Mouse (Mus musculus) c-Kit-positive CD71-negative TER-119-negative erythroid progenitor cells, embryonic 14.5 days (primary cell): ENCODE measurements around the gene Gm20431.
"Not testable (repeated sequence)": the region's sequence is repeated elsewhere in the genome, so short reads cannot be mapped to it uniquely, and the experiment has no call there.

Source experiments
- DNase-seq: peaks from one replicate; pipeline ENCODE4 v3.0.0-alpha.2; 2013; ENCODE audit warnings: low read depth

The Gm20431 gene

DNA sequence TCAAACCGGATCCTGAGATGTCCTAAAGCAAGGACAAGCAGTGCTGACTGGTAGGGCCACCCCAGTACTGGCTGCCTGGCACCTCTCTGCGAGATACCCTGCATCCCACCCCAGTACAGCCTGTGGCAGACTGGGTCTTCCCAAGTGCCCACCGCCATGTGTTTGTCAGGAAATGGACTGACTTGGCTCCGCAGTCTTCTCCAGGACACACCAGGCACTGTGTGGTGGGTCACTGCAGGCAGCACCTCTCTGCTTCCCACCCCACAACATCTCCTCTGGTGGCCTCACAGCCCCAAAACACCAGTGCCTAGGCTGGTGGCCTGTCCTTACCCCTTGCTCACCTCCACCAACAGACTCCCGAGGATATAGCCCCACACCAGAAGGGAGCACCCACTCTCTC lies 30.9 kb downstream of the Gm20431 start:
- no peak for DNase-seq

- DNase-seq, result no peak
Measured at GRCm38 (mm10) chr2:167629665-167630209, 31.6 kb downstream of the Gm20431 start.

GRCm38 (mm10) chr2:167628872-167629271 lies 32.4 kb downstream of the Gm20431 start:
- DNase-seq, result peak; percentile 57

GRCm38 (mm10) chr2:167627019-167627418 lies 34.3 kb downstream of the Gm20431 start:
- DNase-seq, result no peak

DNA sequence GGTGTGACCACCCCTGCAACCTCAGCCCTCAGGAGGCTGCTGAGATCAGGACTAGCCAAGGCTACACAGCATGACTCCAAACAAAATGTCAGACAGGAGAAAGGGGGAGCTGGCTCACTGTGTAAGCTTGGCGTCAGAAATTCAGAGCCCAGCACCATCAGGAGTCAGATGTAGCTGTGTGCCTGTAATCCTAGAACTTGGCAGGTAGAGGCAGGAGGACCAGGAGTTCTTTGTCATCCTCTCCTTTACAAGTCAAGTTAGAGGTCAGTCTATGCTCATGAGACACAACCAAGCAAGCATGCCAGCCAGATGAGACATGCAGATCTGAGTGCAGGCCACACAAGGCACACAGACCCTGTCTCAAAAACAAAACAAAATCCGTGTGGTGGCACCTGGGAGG lies 35.6 kb downstream of the Gm20431 start:
- DNase-seq, result no peak

GRCm38 (mm10) chr2:167624368-167625075 lies 36.8 kb downstream of the Gm20431 start:
- DNase-seq, result no peak

DNA sequence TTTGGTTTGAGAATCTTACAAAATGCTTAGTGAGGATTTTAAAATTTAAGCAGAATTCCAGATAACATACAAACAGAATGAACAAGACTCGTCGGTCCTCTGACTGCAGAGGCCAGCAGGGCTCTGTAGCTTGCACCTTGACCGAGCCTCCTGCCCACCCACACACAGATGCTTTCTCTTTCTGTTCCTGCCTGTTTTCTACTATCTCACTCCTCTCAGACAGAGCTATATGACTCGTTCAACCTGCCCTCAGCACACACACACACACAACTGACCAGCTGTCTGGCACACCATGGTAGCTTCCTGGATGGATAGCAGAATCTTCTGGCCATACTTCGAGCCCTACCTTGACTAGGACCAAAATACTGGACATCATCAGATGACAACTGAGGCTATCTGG lies 38.3 kb downstream of the Gm20431 start:
- no peak for DNase-seq

- no peak for DNase-seq
Measured at GRCm38 (mm10) chr2:167622352-167622751, 38.9 kb downstream of the Gm20431 start.

DNA sequence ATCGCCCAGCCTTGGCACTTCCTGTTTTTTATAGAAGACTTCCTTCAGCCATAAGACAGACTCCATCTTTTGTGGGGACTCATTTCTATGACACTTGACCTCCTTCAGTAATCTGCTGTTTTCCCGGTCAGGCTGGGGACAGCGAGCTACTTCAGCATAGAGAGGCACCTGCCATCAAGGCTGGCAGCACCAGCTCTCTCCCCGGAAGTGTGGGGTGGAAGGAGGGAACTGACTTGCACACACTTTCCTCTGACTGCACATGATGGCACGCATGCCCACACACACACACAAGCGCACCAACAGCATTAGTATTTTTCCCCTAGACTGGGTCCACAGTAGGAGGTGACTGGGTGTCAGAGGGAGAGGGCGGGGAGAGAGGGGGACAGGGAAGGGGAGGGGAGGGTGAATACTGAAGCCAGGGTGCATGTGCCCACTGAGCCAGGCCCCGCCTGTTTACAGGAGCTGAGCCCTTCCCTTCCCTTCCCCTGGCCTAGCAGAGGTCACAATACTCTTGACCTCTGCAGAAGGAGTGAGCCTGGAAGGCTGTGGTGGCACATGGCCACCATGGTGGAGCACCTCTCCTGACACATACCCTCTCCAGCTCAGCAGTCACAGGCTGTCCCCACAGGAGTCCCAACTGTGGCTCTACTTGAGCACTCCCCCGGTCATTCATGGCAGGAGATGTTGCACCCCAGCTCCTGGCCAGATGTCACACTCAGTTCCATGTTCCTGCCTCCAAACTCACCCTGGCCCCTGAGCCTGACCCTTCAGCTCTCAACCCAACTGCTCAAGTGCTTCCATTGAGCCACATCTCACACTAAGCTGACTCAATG lies 39.8 kb downstream of the Gm20431 start:
- DNase-seq, result no peak

GRCm38 (mm10) chr2:167617472-167617871 lies 43.8 kb downstream of the Gm20431 start:
- no peak for DNase-seq

DNA sequence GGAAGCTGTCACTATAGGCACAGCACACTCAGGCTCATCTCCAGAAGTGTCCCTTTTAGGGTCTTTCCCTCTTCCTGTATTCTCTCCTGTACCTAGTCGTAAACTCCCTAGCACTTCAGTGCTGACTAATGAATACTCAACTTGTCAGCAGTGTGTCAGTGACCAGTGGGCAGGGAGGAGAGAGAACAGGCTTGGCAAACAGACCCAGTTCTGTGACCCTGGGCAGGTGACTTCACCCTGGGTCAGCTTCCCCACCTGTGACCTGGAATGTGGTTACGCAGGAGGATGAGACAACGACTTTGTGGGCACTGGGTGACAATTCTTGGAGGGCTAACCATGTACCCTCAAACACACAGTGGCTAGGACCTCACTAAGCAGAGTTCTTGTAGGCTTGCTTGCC lies 44.3 kb downstream of the Gm20431 start:
- DNase-seq, result no peak

- DNase-seq, result not testable (repeated sequence)
Measured at GRCm38 (mm10) chr2:167613335-167613734, 48.0 kb downstream of the Gm20431 start.

DNA sequence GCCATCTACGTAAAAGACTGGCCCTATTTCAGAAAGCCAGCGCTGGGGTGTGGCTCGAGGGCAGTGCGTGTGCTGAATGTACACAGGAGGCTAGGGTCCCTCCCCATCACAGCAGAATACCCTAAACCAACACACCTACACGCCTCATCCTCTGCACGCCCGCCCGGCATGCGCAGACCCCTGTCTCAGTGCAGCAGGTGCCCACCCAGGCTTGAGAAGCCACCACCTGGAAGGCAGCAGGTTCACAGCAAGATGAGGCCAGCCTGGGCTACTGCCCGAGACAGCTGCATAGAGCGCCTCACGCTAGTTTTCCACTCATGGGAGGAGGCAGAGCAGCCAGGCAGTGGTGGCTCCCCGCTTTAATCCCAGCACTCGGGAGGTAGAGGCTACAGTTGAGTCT lies 49.2 kb downstream of the Gm20431 start:
- no peak for DNase-seq

DNA sequence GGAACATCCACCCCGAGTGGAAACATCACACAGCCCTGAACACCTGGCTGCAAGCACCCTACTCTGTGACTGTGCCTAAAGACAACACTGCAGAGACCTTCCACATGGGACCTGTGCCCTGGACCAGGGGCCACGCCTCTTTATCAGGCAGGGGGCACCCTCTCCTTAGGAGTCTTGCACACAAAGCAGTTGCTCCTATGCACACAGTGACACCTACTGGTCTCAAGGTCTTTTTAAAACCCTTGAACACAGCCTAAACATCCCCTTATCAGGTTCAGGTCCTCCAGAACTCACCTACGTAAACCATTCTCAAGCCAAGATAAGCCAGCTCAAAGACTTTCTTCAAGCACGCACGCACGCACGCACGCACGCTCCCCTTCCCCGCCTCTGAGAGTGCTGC lies 50.0 kb downstream of the Gm20431 start:
- no peak for DNase-seq

DNA sequence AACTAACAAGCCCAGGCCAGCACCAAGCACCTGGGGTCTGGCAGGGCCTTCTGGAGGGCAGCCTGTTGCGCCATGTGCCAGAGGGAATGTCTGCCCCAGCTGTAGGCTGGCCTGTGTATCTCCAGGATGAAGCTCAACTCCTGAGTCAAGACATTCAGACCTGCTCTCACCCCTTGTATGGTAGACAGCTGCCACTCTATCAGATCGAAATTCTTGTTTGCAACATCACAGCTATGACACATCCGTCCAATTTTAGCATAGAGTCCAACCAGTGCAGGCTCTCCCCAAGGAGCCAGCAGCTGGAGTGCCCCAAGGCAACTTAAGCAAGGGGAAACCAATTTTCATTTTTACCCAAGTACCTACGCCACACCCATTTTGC lies 54.6 kb downstream of the Gm20431 start:
- DNase-seq, result no peak

DNA sequence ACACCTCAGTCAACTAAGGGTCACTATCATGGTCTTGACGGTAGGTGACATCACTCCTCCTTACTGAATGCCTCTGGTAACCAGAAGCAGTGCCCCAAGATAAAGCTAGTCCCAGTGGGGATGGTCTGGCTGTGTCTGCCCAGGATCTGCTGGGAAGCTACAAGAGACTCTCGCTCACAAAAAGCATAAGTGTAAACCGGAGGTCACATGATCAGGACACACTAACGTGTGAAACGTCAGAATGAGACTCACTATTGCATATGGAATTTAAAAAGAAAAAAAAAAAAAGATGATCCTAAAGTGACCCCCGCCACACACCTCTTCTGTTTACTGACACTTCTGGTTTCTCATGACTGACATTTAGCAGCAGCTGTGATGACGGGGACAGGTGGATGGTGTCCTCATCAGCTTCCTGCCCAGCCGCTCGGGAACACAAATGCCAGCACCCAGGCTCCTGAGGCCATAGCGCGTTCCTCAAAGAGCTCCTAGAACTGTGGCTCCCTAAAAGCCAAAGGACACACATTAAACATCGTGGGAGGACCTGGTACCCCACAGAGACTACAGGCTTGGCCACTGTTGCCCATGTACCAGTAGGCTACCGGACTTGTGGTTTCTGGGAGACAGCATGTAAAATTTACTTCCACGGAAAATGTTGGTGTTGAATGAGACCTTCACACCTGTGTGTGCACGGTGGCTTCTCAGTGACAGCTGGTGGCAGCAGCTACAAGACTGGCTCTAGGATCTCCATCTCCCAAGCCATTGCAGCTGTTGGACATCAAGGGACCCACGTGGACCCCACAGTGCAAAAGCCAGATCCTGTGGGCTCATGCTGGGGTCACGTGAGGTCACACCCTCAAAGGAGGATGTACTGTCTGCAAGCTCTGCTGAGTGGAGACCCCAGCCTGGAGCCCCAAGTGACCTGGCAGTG lies 55.2 kb downstream of the Gm20431 start:
- DNase-seq, result no peak

- DNase-seq, result peak; percentile 80
Measured at GRCm38 (mm10) chr2:167605178-167605794, 56.0 kb downstream of the Gm20431 start.

DNA sequence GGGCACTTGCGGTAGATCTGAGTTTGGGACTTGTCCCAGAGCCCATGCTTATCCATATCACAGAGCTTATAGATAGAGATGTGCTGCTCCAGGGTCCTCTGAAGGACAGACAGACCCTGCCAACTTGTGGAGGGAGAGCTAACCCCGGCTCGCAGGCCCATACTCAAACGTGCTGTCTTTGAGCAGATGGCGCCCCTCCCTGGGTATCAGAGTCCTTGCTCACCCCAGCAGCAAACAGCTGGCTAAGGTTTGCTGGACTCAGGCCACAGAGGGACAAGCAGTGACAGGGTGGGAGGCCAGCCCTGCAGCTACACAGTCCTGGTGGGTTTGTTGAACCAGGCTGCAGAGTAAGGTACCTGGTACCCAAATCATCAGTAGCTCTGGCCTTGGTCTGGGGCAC lies 58.3 kb downstream of the Gm20431 start:
- no peak for DNase-seq

GRCm38 (mm10) chr2:167602364-167602763 lies 58.9 kb downstream of the Gm20431 start:
- DNase-seq, result no peak

DNA sequence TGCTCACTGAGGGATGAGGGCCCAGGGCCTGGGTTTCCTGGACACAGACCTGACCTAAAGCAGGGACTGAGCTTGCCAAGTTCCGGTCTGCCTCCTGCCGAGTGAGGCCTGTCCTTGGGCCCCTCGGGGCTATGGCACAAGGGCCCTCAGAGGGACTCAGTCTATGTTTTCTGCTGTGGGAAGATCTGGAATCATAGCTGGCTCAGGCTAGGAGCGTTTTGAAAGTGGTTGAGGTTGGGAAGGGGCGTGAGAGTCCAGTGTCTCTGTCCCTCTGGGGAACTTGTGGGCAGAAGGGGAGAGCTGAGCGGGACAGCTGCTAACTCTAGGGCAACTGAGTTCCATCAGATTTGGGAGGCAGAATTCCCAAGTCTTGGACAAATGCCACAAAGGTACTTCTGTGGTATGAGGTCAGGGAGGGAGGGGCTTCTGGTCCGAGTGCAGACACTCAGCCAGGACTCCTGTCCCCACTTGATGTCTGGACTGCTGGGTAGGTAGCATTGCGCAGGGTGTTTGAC lies 60.8 kb downstream of the Gm20431 start:
- no peak for DNase-seq

DNA sequence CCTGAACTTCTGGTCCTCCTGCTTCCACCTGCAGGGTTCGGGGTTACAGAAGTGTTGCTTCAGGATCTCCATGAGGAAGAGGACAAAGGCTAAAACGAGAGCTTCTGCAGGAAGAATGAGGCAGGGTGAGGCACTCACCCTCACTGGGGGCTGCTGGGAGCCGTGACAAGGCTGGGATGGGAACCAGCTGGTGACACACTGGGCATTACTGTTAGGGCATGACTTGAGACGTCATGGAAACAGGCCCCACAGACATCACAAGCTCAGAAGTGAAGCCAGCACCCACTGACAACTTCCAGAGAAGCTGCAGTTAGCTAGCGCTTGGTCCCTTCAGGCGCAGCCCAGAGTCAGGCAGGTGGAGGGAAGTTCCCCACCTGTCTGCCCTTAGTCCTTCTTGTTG lies 61.4 kb downstream of the Gm20431 start:
- DNase-seq, result no peak
